Mouse (Mus musculus) CH12F3 (cell line): Measurements from ENCODE around the gene Gm17651.

Experiments used
- in situ Hi-C: fragments of 300-500 bp; cut with MboI; formaldehyde crosslinking; loops from 2 replicates; pipeline ENCODE4 v1.14.3; 2020; ENCODE audit warnings: low sequenced_read_pairs

Gm17651 gene

DNA sequence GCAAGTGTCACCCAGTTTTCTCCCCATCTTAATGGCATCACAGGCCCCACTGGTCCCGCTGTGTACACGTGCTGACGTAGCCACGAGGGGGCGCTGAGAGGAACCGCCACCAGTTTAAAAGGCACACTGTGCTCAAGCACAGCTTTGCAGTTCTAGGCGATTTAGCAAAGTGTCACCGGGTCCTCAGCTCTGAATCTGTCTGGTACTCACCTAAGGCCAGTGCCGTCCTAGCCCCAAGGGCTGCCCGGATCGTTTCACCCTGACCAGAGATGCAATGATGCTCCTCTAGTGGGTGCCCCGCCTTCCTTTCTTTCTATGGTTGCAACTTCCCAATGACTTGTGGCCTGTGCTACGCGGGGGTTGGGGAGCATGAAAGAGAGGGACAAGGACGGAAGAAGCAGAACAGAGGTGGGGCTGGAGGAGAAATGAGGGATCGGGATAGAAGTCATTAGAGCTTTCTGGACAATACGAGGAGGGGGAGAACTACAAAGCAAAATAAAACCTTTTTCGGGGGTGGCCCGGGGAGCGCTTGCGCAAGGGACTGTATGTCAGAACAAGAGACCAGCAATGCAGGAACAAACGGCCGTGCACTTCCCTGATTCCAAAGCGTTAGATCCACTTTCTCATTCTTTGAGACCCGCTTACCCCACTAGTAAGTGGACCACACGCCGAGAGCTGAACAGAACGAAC, 6.3 kb upstream of the Gm17651 start:
- in situ Hi-C loops: no loop called here

DNA sequence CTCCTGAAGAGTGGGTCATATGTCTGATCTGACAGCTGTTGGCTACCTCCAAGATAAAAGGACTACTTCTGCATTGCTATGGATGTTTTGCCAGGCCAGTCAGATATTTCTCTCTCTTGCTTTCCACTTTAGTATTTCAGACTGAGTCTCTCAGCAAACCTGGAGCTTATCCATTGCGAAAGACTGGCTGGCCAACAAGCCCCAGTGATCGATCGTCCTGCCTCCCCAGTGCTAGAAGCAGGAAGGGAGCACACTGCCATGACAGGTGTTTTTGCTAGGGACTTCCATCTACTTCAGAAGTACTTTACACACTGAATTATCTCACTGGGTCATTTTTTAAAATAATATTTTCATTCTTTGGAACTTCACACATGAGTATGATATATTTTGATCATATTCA, 3.9 kb upstream of the Gm17651 start:
- in situ Hi-C loops: no loop called here

DNA sequence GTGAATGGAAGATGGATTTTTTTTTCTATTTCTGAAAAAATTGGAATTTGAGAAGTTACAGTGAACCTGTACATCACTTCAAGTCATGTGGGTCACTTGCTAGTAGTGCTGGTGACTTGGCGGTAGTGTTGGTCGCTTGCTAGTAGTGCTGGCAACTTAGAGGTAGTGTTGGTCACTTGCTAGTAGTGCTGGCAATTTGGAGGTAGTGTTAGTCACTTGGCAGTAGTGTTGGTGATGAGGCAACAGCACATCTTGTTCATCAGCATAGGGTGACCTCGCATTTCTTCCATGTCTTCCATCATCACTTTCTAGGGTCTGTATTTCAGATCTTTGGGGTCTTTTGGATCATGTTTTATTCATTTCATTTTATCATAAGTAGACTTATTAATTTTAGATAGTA, 1.6 kb upstream of the Gm17651 start:
- in situ Hi-C loops: no loop called here

DNA sequence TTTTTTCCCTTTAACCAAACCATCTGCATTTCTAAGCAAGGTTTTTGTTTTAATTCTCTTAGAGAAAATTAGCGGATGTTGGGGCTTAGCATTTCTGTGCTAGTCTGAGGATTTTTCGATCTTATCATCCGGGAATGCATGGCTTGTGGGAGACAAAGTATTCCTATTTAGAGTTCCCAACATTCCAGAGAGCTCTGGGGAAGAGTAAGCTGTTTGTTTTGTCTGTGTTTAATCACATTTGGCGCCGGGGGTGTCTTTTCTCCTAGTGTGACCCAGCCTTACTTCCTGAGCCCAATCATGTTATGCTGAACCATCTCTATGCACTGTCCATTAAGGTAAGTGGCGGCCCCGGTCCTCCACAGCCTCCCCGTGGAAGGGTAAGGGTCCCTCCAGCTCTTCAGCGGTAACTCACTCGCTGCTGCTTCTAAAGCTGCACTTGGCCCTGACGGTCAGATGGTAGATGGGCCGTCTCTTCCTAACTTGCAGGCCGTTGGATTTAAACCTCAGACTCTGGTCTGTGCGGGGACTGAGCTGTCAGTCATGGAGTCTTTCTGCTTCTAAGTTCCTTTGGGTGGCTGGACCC, 7.3 kb downstream of the Gm17651 start:
- in situ Hi-C loops: no loop called here

DNA sequence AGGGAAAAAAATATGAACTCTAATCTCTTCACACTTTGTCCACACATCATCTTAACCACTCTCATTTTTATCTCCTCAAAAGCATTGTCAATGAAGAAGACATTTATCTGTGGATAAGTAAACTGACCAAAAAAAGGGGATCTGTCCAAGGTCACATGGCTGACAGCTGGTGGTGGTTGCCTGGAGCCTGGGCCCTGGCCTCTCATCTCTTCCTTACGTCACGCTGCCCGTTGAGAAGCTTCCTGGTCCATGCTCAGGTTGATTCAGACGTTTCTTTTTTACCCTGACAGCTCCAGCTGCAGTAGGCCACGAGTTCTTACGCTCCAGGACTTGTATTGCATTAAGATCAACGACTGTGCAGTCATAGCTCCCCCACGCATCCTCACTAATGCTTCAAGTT, 8.3 kb downstream of the Gm17651 start:
- in situ Hi-C loops: no loop called here

DNA sequence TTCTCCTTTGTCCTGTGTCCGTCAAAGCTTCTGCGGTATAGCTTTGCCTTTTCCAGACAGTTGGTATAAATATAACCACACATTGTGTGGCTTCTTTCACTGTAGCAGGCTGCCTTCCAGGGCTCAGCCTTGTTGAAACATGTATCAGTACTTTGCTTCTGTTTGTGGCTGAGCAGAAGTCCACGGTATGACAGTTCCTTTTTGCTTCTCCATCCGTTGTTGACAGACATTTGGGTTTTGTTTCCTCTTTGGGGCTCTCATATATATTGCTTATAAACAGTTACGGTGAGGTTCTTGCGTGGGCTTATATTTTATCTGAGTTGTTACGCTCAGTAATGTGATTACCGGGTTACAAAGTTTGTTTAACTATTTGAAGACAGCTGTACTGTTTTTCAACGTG, 9.0 kb downstream of the Gm17651 start:
- in situ Hi-C loops: no loop called here

DNA sequence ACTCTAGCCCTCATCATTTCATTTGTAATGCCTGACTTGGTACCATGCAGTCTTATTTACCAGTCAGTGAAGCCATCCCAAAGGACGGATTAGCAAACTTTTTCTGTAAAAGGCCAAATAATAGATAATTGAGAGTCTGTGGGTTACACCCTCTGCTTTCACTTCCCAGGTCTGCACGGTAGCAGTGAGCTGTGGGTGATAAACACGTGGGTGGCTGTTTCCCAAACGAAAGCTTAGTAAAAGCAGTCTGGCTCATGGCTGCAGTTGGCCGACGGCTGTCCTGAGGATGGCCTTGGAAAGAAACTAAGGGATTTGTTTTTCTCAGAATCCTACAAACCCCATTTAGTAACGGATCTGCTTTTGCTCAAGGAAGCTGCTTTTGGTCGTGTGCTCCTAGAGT, 13.3 kb downstream of the Gm17651 start:
- in situ Hi-C loops: no loop called here

DNA sequence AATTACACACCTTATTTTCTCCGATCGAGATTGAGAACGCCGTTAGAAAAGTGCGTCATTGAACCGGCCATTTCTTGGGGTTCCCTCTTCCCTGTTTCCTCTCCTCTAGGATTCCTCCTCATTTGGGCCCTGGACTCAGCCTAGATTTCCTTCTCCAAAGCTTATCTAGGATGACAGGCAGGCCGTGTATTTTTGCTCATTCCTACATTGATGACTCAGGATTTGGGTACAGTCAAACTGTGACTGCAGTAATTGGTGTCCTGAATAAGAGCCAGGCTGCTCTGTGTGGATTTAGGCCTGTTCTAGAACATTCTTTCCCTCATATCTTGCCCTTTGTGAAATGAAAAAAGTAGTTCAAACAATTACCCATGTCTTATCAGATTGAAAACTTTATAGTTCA, 14.7 kb downstream of the Gm17651 start:
- in situ Hi-C loops: no loop called here

DNA sequence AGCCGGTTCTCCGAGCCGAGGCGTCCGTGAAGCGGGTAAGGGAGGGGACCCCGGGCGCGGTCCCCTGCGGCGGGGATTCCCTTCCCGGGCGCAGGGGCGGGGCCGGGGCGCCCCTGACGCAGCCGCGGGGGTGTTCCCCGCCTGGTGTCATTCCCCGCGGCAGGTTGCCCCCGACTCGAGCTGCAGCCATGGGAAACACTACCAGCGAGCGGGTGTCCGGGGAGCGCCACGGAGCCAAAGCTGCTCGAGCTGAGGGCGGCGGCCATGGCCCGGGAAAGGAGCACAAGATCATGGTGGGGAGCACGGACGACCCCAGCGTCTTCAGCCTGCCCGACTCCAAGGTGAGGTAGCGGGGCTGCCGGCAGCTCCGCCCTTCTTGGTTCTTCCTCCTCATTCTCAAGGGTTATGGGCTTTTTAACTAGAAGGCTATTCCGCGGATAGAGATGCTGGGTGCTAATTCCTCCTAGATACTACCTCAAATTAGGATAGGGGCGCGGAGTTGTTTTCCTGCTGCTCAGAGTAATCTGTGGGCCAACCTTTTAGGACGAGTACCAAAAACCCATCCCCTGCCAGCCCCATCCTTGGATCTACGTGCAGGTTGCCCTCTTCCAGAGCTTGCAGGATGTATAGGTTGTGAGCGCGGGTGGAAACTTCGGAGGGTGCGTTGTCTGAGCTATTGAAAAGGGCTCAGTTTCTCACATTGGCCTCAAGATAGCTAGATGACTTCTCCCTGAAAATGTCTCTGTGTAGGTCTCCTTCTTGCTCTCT, 15.9 kb downstream of the Gm17651 start:
- in situ Hi-C loops: no loop called here

DNA sequence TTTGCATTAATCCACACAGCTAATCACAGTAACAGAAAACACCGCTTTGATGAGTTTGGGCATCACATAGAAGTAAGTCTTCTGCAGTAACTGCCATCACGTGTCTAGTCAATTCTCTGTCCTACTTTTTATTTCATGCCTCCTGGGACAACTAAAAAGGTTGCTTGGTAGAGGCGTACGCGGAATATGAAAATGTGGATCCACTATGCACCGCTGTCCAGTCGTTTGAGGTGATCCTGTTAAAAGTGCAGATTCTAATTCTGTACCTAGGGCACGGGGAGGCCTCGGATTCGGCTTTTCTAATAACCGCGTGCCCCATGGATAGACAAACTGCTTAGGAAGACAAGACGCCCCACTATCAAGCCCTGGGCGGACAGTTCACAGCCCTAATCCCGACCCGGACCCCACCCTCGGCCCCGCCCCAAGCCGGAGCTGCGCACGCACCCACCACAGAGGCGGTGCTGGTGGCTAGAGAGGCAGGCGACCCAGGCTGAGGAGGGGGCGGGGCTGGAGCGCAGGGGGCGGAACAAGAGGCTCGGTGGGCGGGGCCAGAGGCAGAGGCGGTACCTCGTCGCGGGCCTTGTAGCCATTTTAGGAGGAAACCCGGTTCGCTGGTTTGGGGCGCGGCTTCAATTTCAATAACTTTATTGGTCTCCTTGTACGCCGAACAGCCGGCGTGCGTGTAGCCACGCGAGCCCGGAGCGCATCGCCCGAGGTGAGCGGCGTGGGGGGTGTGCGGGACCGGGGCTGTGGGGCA, 16.7 kb downstream of the Gm17651 start, which contains the start of gene Prkab2:
Gene Prkab2 (plus strand): TSS at position 539 of the 757 bp plus-strand sequence.
- in situ Hi-C loops: no loop called here

DNA sequence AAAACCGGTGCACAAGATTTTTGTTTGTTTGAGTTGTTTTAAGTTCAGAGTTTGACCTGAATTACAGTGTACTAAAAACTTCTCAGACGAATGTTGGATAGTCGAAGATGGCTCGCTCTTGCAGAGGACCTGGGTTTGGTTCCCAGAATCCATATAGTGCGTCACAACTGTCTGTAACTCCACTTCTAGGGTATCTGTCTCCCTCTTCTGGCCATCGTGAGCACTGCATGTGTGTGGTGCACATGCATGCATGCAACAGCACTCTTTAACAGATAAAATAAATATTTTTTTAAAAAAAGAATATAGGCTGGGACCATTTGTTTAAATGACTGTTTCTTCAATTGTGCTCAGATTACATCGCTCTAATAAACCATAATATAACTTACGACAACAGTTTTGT, 19.6 kb downstream of the Gm17651 start:
- in situ Hi-C loops: no loop called here

DNA sequence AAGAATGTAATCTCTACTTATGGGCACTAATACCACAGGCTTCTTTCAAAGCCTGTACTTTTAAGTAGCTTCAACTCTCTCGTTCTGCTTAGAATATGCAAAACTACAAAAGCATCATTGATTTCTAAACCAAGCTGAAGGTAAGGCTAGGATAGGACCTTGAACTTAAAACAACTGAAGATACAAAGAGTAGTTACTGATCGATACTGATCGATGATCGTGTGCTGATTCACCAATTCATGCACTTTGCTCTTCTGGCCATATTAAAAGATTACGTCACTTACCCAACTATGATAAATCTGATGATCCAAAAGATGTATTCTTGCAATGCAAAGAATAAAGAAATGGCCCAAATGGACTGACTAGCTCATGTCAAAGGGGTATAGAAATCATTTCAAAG, 20.7 kb downstream of the Gm17651 start:
- in situ Hi-C loops: no loop called here

DNA sequence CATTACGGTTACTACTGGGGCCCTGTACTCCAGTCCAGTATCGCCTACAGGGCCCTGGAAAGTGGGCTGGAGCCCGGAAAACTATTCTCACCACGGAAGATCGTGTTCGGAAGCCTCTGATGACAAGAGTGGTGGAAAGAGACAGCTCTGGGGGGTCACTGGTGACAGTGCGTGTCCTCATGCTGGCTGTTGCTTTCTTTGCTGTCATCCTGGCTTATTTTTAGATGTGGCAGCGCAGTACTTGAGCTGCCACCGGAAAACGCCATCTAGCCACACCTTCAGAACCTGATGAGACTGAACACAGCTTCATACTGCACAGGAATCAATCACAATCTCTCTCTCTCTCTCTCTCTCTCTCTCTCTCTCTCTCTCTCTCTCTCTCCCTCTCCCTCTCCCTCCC, 22.9 kb downstream of the Gm17651 start:
- in situ Hi-C loops: no loop called here

DNA sequence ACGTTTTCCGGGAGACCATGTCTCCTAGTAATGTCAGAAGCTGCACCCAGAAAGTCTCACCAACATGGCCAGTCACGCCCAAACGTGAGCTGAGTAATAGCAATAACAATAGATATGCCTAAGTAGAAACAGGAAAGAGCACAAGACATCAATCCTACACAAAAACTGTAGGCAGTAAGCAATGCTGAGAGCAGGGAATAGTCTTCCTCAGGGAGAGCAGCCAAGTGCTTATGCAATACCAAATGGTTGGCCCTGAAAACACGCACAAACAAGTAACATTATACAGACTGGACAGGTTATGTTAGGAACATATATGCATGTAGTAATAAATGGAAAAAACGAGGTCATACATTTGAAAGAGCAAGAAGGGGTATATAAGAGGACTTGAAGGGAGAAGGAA, 25.0 kb downstream of the Gm17651 start:
- in situ Hi-C loops: no loop called here

DNA sequence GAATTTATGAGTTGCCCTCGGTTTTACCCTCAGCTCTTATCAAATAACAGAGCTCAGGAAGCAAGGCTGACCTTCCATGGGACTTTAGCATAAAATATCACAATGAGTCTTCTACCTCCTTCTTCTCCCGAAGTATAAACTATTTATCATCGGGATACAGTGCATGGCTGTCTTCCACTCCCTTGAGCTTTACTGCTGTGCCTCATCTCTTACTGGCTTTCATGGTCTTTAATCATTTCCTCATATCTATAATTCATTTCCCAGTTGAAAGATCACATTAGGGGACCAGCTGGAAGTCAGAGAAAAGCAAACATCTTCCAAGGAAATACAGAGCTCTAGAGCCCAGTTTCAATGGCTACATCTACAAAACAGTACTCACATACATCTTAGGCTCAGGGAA, 25.5 kb downstream of the Gm17651 start:
- in situ Hi-C loops: no loop called here

DNA sequence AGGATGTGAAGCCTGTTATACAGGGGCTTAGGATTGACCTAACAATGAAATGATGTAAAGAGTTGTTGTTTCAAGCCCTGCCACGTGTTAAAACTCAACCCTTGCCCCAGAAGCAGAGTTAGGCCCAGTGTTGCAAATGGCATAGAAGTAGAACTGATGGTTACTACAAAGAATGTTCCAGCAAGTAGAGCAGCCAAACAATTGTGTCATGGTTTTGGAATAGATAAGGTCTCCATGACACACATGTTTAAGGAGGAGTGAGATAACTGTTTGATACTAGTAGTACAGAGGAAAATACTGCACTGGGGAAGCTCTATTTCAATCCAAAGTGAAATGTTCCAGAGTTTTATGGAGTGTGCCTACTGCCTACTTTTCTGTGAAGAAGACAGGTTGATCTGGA, 26.0 kb downstream of the Gm17651 start:
- in situ Hi-C loops: no loop called here

DNA sequence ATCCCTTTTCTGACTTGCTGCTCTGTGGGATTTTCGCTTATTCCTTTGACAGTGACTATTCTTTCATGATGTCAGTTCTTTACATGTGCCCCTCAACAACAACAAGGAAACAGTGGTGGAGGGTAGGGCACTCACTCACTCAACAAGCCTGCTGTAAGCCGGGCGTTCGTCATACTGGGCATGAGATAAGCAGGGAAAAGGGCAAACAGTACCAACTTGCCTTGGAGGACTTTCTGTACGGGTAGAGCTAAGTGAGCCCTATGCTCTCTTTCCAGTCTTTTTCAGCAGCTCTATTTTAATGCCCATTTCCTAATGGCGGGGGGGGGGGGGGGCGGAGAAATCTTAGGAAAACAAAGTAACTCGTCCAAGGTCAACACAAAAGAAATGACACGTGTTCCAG, 32.5 kb downstream of the Gm17651 start:
- in situ Hi-C loops: no loop called here

DNA sequence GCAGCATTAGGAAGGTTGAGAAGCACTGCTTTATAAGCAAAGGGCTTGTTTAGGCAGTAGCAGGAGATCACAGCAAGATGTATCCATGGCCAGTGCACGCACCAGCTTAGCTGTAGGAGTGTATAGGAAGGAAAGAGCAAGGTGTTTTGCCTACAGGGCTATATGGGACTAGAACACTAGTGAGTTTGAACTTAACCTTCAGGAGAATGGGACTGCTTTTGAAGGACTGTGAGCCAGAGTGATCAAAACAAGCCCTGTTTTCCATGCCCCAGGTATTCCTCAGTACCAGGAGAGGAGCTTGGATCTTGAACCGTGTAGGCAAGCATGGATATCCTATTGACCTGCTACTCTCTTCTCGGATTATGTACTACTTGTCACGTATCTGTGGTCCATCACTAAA, 33.1 kb downstream of the Gm17651 start:
- in situ Hi-C loops: no loop called here

DNA sequence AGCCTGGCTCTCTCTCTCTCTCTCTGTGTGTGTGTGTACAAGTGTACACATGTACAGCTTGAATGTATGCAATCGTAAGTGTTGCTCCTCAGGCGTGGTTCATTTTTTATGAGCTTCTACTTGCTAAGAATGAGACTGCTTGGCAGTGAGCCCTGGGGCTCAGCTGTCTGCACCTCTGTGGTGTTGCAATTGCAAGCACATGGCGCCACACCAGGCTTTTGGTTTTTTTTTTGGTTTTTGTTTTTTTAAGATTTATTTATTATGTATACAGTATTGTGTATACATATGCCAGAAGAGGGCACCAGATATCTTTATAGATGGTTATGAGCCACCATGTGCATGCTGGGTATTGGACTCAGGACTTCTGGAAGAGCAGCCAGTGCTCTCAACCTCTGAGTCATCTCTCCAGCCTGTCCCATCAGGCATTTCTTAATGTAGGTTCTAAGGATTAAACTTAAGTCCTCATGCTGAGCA, 40.2 kb downstream of the Gm17651 start:
- in situ Hi-C loops: no loop called here

DNA sequence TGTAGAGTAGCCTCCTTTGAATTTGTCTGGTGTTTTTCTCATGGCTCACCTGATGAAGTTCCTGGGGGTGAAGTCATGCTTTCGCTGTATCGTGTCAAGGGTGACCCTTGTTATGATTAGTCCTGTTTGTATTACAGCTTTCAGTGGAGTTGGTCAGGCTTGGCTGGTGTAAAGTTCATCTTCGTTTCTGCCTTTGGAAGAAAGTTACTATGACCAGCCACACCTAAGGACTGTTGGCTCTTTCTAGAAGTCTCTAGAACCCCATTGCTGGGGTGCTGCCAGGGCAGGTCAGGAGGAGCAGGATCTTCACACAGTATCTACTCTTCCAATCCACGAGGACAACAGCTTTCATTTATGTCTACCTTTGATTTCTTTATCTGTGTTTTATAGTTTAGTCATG, 41.0 kb downstream of the Gm17651 start:
- in situ Hi-C loops: no loop called here

DNA sequence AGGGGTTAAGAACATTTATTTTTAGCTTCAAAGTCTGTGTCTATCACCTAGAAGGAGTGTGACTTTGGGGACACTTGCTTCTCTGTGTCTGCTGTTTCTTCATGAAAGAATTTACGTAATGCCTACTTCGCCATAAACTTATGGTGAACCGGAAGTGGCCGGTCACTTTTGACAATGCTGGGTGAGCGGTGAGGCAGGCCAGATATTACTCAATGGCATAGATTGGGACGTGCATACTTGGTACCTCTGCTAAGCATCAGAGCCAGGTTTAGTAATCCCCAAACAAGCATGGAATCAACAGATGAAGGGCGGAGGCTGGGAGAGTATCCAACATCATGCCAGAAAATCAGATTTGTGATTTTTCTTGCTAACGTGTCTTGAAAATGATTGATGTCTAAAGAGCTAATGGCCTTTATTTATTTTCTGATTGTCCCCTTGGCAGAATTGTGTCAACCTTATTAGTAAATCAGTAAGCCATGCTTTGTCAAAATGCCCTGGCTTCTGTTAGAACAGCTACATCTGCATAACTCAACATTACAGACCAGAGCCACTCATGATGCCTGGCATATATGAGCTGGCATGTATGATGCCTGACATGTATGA, 43.1 kb downstream of the Gm17651 start:
- in situ Hi-C loops: no loop called here
